Mouse (Mus musculus): Measurements from ENCODE around the gene Gpr37l1. TPM values are rescaled to one million over a fixed set of nuclear protein-coding genes. Genes with fewer than 3 reads are reported as not detected.
"Not testable (repeated sequence)": the region's sequence is repeated elsewhere in the genome, so short reads cannot be mapped to it uniquely, and the experiment has no call there.

Gpr37l1 gene
- polyA plus RNA-seq, 1 experiment from 2014 or later: not detected

DNA sequence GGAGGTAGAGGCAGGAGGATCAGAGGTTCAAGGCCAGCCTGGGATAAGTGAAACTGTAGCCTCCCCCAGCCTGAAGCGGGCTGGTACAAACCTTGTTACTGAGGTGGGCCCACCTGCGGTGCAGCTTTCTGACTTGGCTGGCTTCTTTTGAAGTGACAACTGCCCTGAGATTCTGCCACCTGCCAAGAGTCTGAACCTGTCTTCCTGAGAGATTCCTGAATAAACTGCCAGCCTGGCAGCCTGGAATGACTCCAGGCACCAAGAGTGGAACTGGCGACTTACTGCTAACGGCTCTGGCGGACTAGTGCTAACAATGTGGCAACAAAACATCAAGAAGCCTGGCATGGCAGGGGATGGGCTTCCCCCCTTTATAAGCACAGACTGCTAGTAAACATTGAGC lies 26.9 kb upstream of the Gpr37l1 start:
- H3K27me3 ChIP-seq; H3K36me3 ChIP-seq (replicated peaks); ATAC-seq (ENCODE audit: low FRiP score); H3K9ac ChIP-seq; H3K4me2 ChIP-seq; H3K4me3 ChIP-seq (replicated peaks); H3K9me3 ChIP-seq; H3K27ac ChIP-seq: not testable (repeated sequence)
- 73% methylated on average over 5 of the region's 5 CpGs for WGBS
- H3K4me1 ChIP-seq: peaks cover 12% of the 10 kb centered on the region

DNA sequence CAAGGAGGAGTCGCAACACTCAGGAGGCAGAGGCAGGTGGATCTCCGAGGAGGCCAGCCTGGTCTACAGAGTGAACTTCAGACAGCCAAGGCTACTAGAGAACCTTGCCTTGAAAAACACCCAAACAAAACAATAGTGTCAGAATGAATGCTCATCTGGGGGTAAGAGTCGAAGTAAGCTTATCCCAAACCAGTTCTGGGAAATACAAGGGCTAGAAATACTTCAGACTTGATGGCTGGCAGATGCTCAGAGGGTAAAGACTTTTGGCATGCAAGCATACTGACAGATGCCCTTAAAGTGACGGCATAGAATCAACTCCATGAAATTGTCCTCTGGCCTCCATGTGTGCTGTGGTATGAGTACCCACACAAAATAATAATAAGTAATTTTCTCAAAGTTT lies 21.7 kb upstream of the Gpr37l1 start:
- peaks cover 5% of the 10 kb centered on the region; the same call in 1 of the 2 replicates for H3K4me1 ChIP-seq
- H3K36me3 ChIP-seq (replicated peaks): no peaks in the 10 kb centered on the region
- H3K27ac ChIP-seq: no peak overlapping the region
- no peak overlapping the region for H3K4me2 ChIP-seq
- ATAC-seq (ENCODE audit: low FRiP score): no peak
- H3K27me3 ChIP-seq: 0 out of 2 replicates have a peak, but pooled peaks cover 4% of the 10 kb centered on the region
- WGBS: 91% methylated on average over 4 of the region's 4 CpGs
- H3K4me3 ChIP-seq (replicated peaks): no peak overlapping the region
- H3K9ac ChIP-seq: no peak overlapping the region
- H3K9me3 ChIP-seq: no peaks in the 10 kb centered on the region

DNA sequence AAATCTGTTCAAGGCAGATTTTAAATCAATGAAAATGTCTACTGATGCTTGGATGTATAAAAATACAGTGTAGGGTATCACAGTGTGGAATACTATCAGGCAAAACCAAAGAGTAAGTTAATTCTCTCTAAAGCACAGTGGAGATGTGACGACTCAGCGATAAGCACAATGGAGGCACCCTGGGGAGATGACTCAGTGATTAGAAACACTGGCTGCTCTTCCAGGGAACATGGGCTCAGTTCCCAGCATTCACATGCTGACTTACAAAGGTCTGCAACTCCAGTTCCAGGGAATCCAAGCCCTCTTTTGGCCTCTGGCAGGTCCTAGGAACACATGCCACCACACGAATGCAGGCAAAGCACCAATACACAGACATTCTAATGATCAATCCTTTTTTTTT lies 20.7 kb upstream of the Gpr37l1 start:
- H3K4me2 ChIP-seq: no peak overlapping the region
- no peaks in the 10 kb centered on the region for H3K36me3 ChIP-seq (replicated peaks)
- 0 out of 2 replicates have a peak, but pooled peaks cover 4% of the 10 kb centered on the region for H3K27me3 ChIP-seq
- no peak overlapping the region for H3K4me3 ChIP-seq (replicated peaks)
- 15% methylated on average over 3 of the region's 3 CpGs for WGBS
- peaks cover 5% of the 10 kb centered on the region; the same call in 1 of the 2 replicates for H3K4me1 ChIP-seq
- no peaks in the 10 kb centered on the region for H3K9me3 ChIP-seq
- no peak for ATAC-seq (ENCODE audit: low FRiP score)
- H3K9ac ChIP-seq: no peak overlapping the region
- no peak overlapping the region for H3K27ac ChIP-seq

DNA sequence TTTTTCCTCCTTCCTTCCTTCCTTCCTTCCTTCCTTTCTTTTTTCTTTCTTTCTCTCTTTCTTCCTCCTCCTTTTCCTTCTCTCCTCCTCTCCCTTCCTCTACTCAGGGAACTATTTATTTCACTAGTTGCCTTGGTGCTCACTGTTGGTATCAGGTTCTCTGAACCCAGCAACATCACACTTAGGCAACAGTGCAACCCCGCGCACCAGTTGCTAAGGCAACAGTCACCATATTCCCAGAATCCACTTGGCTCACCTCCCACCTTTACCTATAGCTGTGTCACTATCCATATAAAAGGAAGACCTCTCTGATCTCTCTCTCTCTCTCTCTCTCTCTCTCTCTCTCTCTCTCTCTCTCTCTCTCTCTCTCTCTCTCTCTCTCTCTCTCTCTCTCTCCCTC lies 19.5 kb upstream of the Gpr37l1 start:
- not testable (repeated sequence) for ATAC-seq (ENCODE audit: low FRiP score); H3K4me1 ChIP-seq
- 40% methylated on average over 2 of the region's 2 CpGs for WGBS

DNA sequence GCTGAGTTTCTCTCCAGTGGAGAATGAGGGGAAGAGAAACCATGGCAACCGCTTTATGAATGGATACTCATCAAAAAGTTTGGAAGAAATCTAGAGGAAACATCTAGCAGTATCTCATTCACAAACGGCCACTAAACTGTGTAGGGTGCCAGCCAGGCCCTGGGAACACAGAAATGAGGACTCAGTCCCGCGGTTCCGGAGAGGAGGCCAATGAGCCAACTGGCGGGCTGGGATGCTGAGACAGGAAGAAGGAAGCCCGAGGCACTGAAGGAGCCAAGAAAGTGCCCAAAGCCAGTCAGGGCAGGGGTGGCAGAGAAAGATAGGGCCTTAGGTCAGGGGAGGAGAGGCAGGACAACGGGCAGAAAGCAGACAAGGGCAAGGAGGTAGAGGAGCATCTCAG lies 18.9 kb upstream of the Gpr37l1 start:
- Histone ChIP-seq H3K27me3 (0 out of 2 replicates have a peak, but pooled peaks cover 4% of the 10 kb centered on the region), H3K4me2 (no peak overlapping the region), H3K4me1 (peaks cover 5% of the 10 kb centered on the region; the same call in 1 of the 2 replicates), H3K27ac (no peak overlapping the region), H3K9me3 (no peaks in the 10 kb centered on the region), H3K36me3 (replicated peaks) (no peaks in the 10 kb centered on the region), H3K4me3 (replicated peaks) (no peak overlapping the region), H3K9ac (no peak overlapping the region)
- ATAC-seq (ENCODE audit: low FRiP score): no peak
- 30% methylated on average over 8 of the region's 8 CpGs for WGBS

More for the DNA sequence above, 19.5 kb upstream of the Gpr37l1 start:
- H3K27ac ChIP-seq; H3K27me3 ChIP-seq; H3K4me2 ChIP-seq; H3K4me3 ChIP-seq (replicated peaks); H3K36me3 ChIP-seq (replicated peaks); H3K9me3 ChIP-seq; H3K9ac ChIP-seq: not testable (repeated sequence)

DNA sequence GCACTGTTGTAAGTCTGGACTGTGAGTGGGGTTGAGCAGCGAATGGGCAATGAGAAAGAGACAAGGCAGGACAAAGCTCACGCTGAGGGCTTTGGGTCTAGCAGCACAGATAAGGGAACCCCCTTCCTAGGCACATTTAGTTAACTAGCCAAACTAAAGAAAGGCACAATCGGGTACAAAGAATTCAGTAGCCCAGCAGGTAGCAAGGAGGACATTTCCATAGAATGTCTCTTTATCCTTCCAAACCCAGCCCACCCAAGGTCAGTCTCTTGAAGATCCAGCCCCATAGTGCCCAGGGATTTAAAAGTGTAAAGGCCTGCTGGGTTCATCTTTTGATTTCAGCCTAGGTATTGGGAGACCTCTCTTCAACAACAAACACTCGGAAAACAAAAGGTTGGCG lies 18.5 kb upstream of the Gpr37l1 start:
- H3K9ac ChIP-seq: no peak overlapping the region
- H3K27ac ChIP-seq: no peak overlapping the region
- H3K4me3 ChIP-seq (replicated peaks): no peak overlapping the region
- H3K4me1 ChIP-seq: peaks cover 5% of the 10 kb centered on the region; the same call in 1 of the 2 replicates
- 0 out of 2 replicates have a peak, but pooled peaks cover 4% of the 10 kb centered on the region for H3K27me3 ChIP-seq
- H3K9me3 ChIP-seq: no peaks in the 10 kb centered on the region
- 22% methylated on average over 5 of the region's 5 CpGs for WGBS
- H3K4me2 ChIP-seq: no peak overlapping the region
- H3K36me3 ChIP-seq (replicated peaks): no peaks in the 10 kb centered on the region
- no peak for ATAC-seq (ENCODE audit: low FRiP score)

DNA sequence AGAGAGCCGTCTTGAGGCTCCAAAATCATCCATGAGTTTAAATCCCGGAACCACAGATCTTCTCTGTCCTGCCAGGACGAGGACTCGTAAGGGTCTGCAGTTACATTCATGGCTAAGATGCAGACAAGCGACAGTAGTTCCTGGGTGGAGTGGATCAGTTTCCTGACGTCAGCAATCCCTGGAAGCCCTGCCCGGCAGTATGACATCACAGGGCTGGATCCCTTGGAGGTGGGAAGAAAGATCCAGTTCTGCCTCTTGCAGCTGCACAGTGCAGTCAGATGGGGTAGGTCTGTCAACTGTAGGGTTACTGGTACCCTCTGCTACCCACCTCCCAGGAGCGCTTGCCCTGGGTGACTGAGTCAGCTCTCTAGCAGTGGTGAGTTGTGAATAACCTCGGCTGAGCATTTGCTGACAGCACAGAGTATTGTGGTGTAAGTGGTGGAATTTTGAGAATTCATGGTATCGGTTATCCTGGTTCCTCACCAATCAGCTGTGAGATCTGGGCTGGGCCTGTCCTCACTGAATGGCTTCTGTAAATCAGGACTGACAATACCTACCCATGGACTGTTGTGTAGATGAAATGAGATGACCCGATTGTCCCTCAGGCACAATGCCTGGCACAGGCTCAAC lies 16.6 kb upstream of the Gpr37l1 start:
- H3K27ac ChIP-seq: no peak overlapping the region
- H3K4me3 ChIP-seq (replicated peaks): no peak overlapping the region
- ATAC-seq (ENCODE audit: low FRiP score): no peak
- H3K4me2 ChIP-seq: no peak overlapping the region
- no peaks in the 10 kb centered on the region for H3K36me3 ChIP-seq (replicated peaks)
- H3K27me3 ChIP-seq: 0 out of 2 replicates have a peak, but pooled peaks cover 4% of the 10 kb centered on the region
- WGBS: 79% methylated on average over 11 of the region's 11 CpGs
- H3K9me3 ChIP-seq: no peaks in the 10 kb centered on the region
- peaks cover 5% of the 10 kb centered on the region; the same call in 1 of the 2 replicates for H3K4me1 ChIP-seq
- no peak overlapping the region for H3K9ac ChIP-seq

DNA sequence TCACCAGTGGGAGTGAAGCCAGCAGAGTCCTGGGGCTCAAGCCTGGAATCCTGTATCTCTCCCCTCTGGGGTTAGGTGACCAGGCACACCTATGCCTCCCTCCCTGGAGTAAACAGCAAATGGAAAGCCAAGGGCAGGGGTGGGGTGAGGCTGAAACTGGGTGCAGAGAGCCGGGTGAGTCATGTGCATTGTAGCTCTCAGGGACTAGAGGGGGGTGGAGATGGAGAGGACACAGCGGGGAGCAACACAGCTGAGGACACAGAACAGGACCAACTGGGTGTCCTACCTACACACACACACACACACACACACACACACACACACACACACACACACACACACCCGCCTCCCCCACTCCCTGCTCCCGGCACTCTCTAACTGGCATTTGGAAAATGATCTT lies 16.0 kb upstream of the Gpr37l1 start:
- ATAC-seq (ENCODE audit: low FRiP score): no peak
- Histone ChIP-seq H3K4me2 (no peak overlapping the region), H3K27ac (no peak overlapping the region), H3K27me3 (0 out of 2 replicates have a peak, but pooled peaks cover 4% of the 10 kb centered on the region), H3K36me3 (replicated peaks) (no peaks in the 10 kb centered on the region), H3K9me3 (no peaks in the 10 kb centered on the region), H3K4me3 (replicated peaks) (no peak overlapping the region), H3K9ac (no peak overlapping the region), H3K4me1 (peaks cover 5% of the 10 kb centered on the region; the same call in 1 of the 2 replicates)
- 82% methylated on average over 4 of the region's 4 CpGs for WGBS

DNA sequence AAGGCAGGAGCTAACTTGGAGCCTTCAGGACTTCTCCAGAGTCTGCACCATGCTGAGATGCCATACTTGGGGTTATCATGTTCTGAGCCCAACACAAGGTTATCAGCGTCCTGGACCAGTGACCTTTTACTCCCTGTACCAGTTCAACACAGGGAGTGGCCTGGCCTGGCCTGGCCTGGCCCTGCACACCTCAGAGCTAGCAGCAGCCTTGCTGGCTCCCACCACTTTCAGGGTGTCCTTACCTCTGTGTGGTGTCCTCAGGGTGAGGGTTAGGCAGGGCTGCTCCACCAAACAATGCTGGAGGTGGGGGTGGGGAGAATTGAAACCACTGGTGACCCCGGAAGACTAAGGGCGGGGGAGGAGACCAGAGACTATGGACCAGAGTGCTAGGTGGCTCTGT lies 15.5 kb upstream of the Gpr37l1 start:
- Histone ChIP-seq H3K4me1 (0 out of 2 replicates have a peak, but pooled peaks cover 2% of the 10 kb centered on the region), H3K27me3 (0 out of 2 replicates have a peak, but pooled peaks cover 4% of the 10 kb centered on the region), H3K27ac (no peak overlapping the region), H3K4me2 (no peak overlapping the region), H3K9me3 (no peaks in the 10 kb centered on the region), H3K36me3 (replicated peaks) (no peaks in the 10 kb centered on the region), H3K4me3 (replicated peaks) (no peak overlapping the region), H3K9ac (no peak overlapping the region)
- WGBS: 67% methylated on average over 3 of the region's 3 CpGs
- no peak for ATAC-seq (ENCODE audit: low FRiP score)

DNA sequence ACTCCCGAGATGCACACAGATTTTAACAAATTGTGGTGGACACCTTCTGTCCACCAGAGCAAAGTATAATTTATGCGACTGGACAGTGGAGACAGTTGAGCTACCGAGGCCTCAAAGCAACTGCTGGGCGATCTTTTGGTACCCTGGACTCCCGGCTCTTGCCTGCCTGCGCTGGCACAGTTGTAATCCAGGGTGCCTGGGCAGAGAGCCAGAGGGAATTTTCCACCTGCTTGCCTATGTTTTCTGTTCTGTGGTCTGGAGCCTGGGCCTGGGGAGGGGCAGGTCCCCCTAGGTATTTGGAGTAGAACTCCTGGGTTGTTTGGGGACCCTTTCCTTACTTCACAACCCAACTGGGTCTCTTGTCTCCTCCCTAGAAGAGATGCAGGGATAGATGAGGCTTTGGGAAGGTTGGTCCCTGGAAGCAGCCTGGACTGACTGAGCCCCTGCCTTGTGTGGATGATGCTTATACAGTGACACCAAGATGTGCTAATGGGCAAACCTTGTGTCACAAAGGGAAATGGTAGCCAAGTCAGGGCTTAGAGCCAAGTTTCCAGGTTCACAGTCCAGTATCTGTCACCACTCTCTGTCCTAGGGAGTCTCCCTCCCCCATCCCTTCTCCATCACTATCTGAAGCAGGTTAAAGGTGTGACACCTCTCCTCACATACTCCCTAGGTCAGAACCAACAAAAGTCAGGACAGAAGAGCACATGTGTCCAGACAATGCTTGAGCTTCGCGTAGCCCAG lies 14.6 kb upstream of the Gpr37l1 start:
- Histone ChIP-seq H3K36me3 (replicated peaks) (no peaks in the 10 kb centered on the region), H3K4me3 (replicated peaks) (no peak overlapping the region), H3K27me3 (0 out of 2 replicates have a peak, but pooled peaks cover 4% of the 10 kb centered on the region), H3K4me1 (0 out of 2 replicates have a peak, but pooled peaks cover 2% of the 10 kb centered on the region), H3K27ac (no peak overlapping the region), H3K4me2 (no peak overlapping the region), H3K9me3 (no peaks in the 10 kb centered on the region), H3K9ac (no peak overlapping the region)
- ATAC-seq (ENCODE audit: low FRiP score): no peak
- WGBS: 83% methylated on average over 8 of the region's 8 CpGs

DNA sequence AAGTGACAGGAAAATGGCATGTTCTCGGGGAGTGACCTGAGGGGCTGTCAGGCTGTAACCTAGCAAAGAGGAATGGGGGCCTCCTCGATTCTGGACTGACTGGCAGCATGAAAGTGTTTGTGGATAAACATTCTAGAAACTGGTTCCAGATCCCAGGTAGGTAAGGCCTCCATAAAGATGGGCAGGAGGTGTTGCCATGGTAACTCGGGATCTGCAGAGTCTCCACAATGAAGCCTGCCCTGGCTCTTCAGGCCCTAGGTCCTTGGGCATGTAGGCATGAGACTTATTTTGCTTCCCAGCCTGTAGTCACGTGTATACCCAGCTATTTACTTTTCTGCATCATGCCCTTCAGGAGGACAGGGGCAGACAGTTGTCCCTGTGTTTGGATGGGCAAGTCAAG lies 13.8 kb upstream of the Gpr37l1 start:
- no peak for ATAC-seq (ENCODE audit: low FRiP score)
- Histone ChIP-seq H3K9me3 (no peaks in the 10 kb centered on the region), H3K36me3 (replicated peaks) (no peaks in the 10 kb centered on the region), H3K4me3 (replicated peaks) (no peak overlapping the region), H3K4me1 (0 out of 2 replicates have a peak, but pooled peaks cover 2% of the 10 kb centered on the region), H3K4me2 (no peak overlapping the region), H3K27me3 (0 out of 2 replicates have a peak, but pooled peaks cover 4% of the 10 kb centered on the region), H3K27ac (no peak overlapping the region), H3K9ac (no peak overlapping the region)
- WGBS: 76% methylated on average over 4 of the region's 4 CpGs

DNA sequence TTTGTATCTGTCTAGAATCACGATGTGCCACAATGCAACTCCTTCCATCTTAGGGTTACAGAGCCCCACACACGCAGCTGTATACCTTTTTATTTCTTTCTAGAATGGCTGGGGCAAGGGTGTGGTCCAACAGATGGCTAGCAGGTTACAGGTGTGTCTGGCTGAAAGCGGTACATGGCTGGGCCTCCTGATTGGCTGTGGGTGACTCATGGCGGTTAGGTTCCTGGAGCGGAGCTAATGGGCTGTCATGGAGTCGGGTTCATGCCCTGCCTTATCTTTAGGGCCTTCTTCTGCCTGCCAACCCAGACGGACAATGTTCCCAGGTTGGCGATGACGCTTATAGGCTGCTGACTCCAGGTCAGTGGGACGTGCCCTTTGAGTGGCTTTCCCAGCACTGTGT lies 13.3 kb upstream of the Gpr37l1 start:
- no peak overlapping the region for H3K4me2 ChIP-seq
- no peak for ATAC-seq (ENCODE audit: low FRiP score)
- no peaks in the 10 kb centered on the region for H3K36me3 ChIP-seq (replicated peaks)
- H3K4me1 ChIP-seq: no peaks in the 10 kb centered on the region
- 0 out of 2 replicates have a peak, but pooled peaks cover 4% of the 10 kb centered on the region for H3K27me3 ChIP-seq
- no peak overlapping the region for H3K9ac ChIP-seq
- no peak overlapping the region for H3K4me3 ChIP-seq (replicated peaks)
- H3K9me3 ChIP-seq: no peaks in the 10 kb centered on the region
- WGBS: 87% methylated on average over 10 of the region's 10 CpGs
- H3K27ac ChIP-seq: no peak overlapping the region

Data from forebrain, embryonic 12.5 days (tissue).